Mouse (Mus musculus) ES-E14 (cell line): ENCODE measurements at regions not wholly inside any gene's neighbourhood (a gene's known extent, or its start where the extent isn't known, plus 50 kb on each side); places are given as distances from the start of the nearest gene placed in this dataset.

Source experiments
- DNase-seq: peaks from one replicate; pipeline ENCODE4 v3.0.0-alpha.2; 2013; ENCODE audit warnings: low read depth, low spot score
- H3K27ac ChIP-seq: 2 replicates; pipeline ENCODE4 v1.5.1; 2012; ENCODE audit warnings: low read depth, mild to moderate bottlenecking, low read length, moderate library complexity, mixed read lengths; ENCODE audit not compliant: poor library complexity, insufficient read depth, severe bottlenecking
- H3K36me3 ChIP-seq: 2 replicates; pipeline ENCODE4 v1.6.1; 2012; ENCODE audit warnings: mild to moderate bottlenecking, low read length, moderate library complexity, mixed read lengths; ENCODE audit not compliant: control insufficient read depth, poor library complexity, insufficient read depth, severe bottlenecking
- H3K4me1 ChIP-seq, 2 experiments: fragments of 150-350 bp in 1 of 2; sonication (generic) in 1 of 2; 2 replicates each; pipeline ENCODE4 v1.6.1; 2012; ENCODE audit warnings: low read length in 2 of 2, mild to moderate bottlenecking in 1 of 2, mixed read lengths in 1 of 2; ENCODE audit not compliant: control insufficient read depth in 2 of 2, insufficient read depth in 2 of 2, poor library complexity in 1 of 2
- H3K4me3 ChIP-seq, 2 experiments: fragments of 150-350 bp in 1 of 2; sonication (generic) in 1 of 2; 2 replicates each; pipeline ENCODE4 v1.5.1; 2012; ENCODE audit warnings: low read length in 2 of 2, low read depth in 1 of 2, mild to moderate bottlenecking in 1 of 2, mixed read lengths in 1 of 2; ENCODE audit not compliant: insufficient read depth in 1 of 2, poor library complexity in 1 of 2, severe bottlenecking in 1 of 2
- H3K9ac ChIP-seq: 2 replicates; pipeline ENCODE4 v1.6.1; 2012; ENCODE audit warnings: low read depth, mild to moderate bottlenecking, low read length, mixed read lengths; ENCODE audit not compliant: poor library complexity, insufficient read depth, severe bottlenecking
- H3K9me3 ChIP-seq: fragments of 150-350 bp; sonication (generic); 2 replicates; pipeline ENCODE4 v1.6.1; 2012; ENCODE audit warnings: low read depth, mild to moderate bottlenecking, low read length; ENCODE audit not compliant: control insufficient read depth, insufficient read depth
- CHD2 ChIP-seq: IDR thresholded peaks from 2 replicates; pipeline ENCODE4 v1.6.1; 2014; ENCODE audit warnings: mild to moderate bottlenecking, low read depth, low read length, inconsistent platforms
- HCFC1 ChIP-seq: IDR thresholded peaks from 2 replicates; pipeline ENCODE4 v1.6.1; 2012; ENCODE audit warnings: low read length, inconsistent platforms, borderline replicate concordance; ENCODE audit not compliant: insufficient read depth
- MAFK ChIP-seq: IDR thresholded peaks from 2 replicates; pipeline ENCODE4 v1.6.1; 2014; ENCODE audit warnings: mild to moderate bottlenecking, low read depth, low read length, inconsistent platforms; ENCODE audit not compliant: insufficient read depth
- ZC3H11A ChIP-seq: IDR thresholded peaks from 2 replicates; pipeline ENCODE4 v1.6.1; 2012; ENCODE audit warnings: low read depth, mild to moderate bottlenecking, inconsistent platforms, low read length, borderline replicate concordance
- ZNF384 ChIP-seq: IDR thresholded peaks from 2 replicates; pipeline ENCODE4 v1.6.1; 2012; ENCODE audit warnings: low read depth, low read length, inconsistent platforms
- in situ Hi-C, 2 experiments: fragments of 600-800 bp; cut with MboI; formaldehyde crosslinking; loops; one replicate each; pipeline ENCODE4 v1.15.1; 2025; ENCODE audit warnings: low sequenced_read_pairs in 2 of 2, inconsistent platforms in 1 of 2; ENCODE audit not compliant: unreplicated experiment in 2 of 2

DNA sequence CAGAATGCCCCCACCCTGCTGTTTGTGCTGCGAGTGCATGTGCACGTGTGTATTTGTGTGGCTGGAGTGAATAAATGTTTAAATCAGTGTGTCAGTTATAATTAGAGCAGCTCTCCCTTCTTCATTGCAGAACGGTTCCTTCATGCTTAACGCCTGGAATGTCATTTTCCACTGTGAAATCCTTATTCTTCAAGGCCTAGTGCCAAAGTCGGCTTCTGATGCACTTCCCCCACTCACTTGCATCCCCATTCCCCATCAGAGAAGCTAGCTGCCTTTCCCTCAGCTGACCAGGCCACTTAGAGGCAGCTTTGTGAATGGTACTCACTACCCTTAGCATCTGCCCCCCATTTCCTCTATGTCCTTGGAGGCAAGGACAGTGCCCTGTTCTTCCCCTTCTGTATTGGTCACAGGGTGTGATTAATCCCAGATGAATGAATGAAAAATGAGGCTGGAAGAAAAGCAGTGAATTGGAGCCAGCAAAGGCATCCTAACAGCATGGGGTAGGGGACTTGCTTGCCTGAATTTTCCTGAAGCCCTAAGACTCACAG, 162.6 kb downstream of the H2al1j start:
- in situ Hi-C loops: loop anchor here in 1 of 2 experiments (25.0 kb wide), 1 partner anchor 97 kb away; no protein-coding TSS in a partner anchor
- Histone ChIP-seq H3K27ac (no peak overlapping the region), H3K9me3 (no peaks in the 10 kb centered on the region), H3K36me3 (no peaks in the 10 kb centered on the region), H3K4me1 (no peaks in the 10 kb centered on the region), H3K9ac (no peak overlapping the region), H3K4me3 (no peak overlapping the region)
- DNase-seq: no peak
- TF ChIP-seq ZNF384: no peak
- no peak for TF ChIP-seq CHD2

DNA sequence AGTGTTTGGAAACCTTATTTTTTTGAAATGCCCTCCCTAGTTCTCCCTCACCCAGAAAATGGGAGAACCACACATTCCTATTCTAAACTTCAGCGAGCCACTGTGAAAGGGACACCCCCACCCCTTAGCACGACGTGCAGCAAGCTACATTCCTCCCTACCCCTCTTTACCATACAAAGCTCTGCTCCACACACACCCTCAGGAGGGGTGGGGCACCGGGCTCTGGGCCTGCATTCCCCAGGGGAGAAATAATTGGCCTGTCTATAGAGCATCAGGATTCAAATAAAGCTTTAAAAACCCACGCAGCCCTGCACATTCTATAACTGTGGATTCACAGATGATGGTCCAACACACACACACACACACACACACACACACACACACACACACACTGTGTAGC, 163.6 kb downstream of the H2al1j start:
- Histone ChIP-seq H3K9ac (no peak overlapping the region), H3K27ac (no peak overlapping the region), H3K9me3 (no peaks in the 10 kb centered on the region), H3K36me3 (no peaks in the 10 kb centered on the region), H3K4me1 (no peaks in the 10 kb centered on the region), H3K4me3 (no peak overlapping the region)
- TF ChIP-seq MAFK (no peak), CHD2 (no peak), ZNF384 (no peak), ZC3H11A (no peak), HCFC1 (no peak)
- in situ Hi-C loops: loop anchor here in 1 of 2 experiments (25.0 kb wide), 1 partner anchor 96 kb away; no protein-coding TSS in a partner anchor
- DNase-seq: no peak

DNA sequence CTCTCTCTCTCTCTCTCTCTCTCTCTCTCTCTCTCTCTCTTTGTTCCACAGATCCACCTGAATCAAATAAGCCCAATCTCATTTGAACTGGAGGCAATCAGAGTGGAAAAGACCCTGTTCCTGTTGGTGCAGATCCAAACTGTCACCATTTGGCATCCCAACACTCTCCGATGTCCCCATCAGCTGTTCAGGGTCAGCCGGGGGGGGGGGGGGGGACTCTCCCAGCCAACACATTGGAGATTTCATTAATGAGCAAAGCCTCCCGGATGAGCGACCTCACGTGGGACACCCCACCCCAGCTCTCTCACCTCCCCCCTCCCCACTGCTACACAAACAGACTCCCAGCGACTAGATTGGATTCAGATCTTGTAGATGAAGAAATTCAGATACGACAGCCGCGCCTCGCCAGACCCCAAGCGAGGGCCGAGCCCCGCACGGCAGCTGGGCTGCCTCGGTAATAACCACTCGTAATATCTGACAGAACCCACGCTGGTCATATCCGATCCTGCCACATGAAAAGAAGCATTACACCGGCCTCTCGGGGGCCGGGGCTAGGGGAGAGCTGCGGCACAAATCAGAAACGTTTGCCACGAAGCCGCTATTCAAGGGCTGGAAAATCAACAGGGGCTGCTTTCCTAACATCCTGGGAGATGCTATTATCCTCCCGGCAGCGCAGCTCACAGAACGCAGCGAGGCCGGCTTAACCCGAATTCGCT, 164.2 kb downstream of the H2al1j start:
- H3K27ac ChIP-seq: no peak overlapping the region
- no peak for DNase-seq
- H3K9me3 ChIP-seq: no peaks in the 10 kb centered on the region
- H3K36me3 ChIP-seq: no peaks in the 10 kb centered on the region
- no peaks in the 10 kb centered on the region for H3K4me1 ChIP-seq
- in situ Hi-C loops: loop anchor here in 1 of 2 experiments (25.0 kb wide), 1 partner anchor 95 kb away; no protein-coding TSS in a partner anchor
- no peak overlapping the region for H3K9ac ChIP-seq
- TF ChIP-seq ZC3H11A: no peak
- H3K4me3 ChIP-seq: no peak overlapping the region

DNA sequence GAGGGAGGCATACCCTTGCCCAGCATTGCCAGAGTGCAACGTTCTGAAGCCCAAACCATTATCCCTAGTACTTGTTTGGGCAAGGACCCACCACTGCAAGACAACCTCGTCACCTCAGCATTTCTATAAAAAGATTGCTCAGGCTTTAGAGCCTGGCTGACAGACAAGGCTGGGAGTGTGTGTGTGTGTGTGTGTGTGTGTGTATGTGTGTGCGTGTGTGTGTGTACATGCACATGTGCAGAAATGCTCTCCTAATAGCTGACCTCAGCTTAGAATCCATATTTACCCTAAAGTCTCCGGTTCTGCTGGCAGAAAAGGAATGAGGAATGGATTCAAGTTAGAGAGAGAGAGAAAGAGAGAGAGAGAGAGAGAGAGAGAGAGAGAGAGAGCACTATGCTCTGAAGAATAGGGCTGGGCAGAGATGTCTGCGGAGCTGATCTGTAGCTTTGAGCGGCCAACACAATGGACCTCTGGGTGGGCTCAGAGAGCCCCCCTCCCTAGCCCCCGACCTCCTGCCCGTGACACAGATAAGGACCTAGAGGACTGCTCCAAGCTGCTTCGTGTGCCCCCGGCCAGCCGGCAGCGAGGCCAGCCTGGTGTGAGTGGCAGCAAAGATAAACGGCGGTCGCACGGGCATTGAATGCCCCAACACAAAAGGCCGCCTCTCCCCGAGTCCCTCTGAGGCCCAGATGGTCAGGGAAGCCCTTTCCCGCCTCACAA, 166.1 kb downstream of the H2al1j start:
- Histone ChIP-seq H3K4me1 (no peaks in the 10 kb centered on the region), H3K9ac (no peak overlapping the region), H3K4me3 (no peak overlapping the region), H3K36me3 (no peaks in the 10 kb centered on the region), H3K27ac (no peak overlapping the region), H3K9me3 (no peaks in the 10 kb centered on the region)
- TF ChIP-seq MAFK (no peak), HCFC1 (no peak), ZC3H11A (no peak), CHD2 (no peak), ZNF384 (no peak)
- DNase-seq: no peak
- in situ Hi-C loops: loop anchor here in 1 of 2 experiments (25.0 kb wide), 1 partner anchor 94 kb away; no protein-coding TSS in a partner anchor

DNA sequence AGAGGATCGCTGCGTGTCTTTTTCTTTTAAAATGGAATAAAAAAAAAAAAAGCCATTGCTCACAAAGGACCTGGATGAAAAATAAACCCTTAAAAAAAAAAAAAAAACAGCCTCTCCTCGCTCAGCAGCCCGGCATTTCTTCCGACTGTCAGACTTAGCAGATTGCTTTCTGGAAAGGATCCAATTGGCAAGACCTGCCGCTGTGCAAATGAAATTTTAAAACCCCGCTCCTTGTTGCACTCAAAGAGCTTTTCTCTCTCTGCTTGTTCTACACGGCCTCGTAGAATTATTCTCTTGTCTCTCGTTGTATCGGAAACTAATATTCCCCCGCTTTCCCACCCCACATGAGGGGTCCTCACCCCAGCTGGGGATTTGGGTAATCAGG, 166.6 kb downstream of the H2al1j start:
- no peak overlapping the region for H3K9ac ChIP-seq
- DNase-seq: no peak
- no peak overlapping the region for H3K4me3 ChIP-seq
- no peaks in the 10 kb centered on the region for H3K9me3 ChIP-seq
- no peaks in the 10 kb centered on the region for H3K36me3 ChIP-seq
- H3K4me1 ChIP-seq: no peaks in the 10 kb centered on the region
- TF ChIP-seq HCFC1: no peak
- no peak for TF ChIP-seq ZC3H11A
- TF ChIP-seq ZNF384: no peak
- no peak for TF ChIP-seq MAFK
- no peak for TF ChIP-seq CHD2
- H3K27ac ChIP-seq: no peak overlapping the region
- in situ Hi-C loops: loop anchor here in 1 of 2 experiments (25.0 kb wide), 1 partner anchor 93 kb away; no protein-coding TSS in a partner anchor
